Mouse (Mus musculus) heart, postnatal 4 days (tissue): ENCODE data around the gene Nisch. TPM values are rescaled to one million over a fixed set of nuclear protein-coding genes. Genes with fewer than 3 reads are reported as not detected.

Experiments
- DNase-seq: peaks from one replicate; pipeline ENCODE4 v3.0.0; 2021
- total RNA-seq, 2 experiments: library from RNA; stranded (reverse); gene quantifications; 2 replicates each; pipeline ENCODE4 v1.2.3; 2021

Nisch gene
- total RNA-seq, 2 experiments from 2014 or later = 301 to 310 TPM

DNA sequence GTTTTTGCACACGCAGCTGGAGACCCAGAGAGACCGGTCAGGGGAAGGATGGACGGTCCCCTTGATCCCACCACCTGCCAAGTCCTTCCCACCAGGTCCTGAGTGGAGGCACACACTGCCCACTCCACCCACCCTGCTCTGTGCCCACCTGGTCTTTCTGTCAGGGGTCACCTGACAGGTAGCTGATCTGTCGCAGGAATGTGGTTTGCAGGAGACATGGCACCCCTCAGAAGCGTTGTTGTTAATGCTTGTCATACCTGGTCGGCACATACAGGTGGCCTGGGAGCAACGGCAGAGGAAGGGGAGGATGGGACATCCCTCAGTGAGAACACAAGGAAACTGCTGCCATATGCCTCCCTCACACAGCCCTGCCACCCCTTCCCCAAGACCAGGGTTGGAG lies 55.6 kb downstream of the Nisch start:
- DNase-seq = no peak

DNA sequence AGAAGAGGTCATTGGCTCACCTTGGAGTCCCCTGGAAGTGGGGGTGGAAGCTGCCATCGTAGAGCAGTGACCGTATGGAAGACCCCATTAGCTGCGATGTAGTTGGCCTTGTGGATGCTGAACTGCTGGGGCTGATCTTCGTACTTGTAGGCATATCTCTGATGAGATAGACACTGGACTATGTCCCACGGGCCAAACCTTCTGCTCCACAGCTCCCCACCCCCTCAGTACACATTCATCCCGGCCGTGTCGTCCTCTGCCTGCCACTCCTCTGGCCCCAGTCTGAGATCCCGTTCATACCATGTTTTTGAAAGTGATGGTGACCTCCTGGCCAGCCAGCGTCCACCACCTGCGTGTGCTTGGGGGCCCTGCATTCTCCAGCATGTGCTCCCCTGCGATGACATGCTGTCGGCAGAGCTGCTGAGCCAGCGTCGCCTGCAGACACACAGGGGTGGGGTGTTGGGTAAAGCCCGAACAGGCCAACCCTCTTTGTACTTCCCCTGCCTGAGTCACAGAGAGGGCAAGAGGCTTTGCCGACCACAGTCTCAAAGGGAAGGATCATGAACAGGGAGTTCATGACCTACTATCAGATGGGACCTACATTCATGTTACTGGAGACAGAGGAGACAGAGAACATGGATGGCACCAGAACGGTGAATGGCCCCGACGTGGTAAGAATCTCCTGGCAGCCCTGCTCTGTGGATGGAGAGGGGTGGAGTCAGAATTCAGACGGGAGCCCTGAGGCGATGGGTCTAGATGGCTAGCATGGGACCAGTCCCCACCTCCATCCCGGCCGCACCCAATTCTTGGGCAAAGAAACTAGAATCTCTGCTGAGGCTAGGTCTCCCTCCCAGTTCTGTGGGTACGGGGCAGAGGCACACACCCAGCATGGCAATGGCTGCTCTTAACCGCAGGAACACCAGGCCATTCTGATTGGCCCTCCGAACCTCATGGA lies 56.3 kb downstream of the Nisch start:
- no peak for DNase-seq

DNA sequence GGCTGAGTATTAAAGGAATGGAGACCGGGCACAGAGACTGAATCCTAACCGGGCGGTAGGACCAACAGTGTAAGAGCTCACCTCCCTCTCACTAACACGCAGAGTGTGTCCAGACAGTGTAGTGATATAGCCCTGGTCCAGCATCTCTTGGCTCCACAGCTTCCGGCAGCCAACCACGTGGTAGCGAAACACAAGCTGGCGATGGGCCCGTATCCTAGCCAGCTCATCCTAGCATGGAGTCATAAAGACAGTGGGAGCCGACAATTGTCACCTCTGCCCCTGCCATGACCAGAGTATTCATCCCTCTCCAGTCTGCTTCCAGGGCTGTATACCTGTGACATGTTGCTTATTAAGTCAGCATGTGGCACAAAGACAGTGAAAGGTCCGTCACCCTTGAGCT lies 71.1 kb downstream of the Nisch start:
- DNase-seq = no peak

DNA sequence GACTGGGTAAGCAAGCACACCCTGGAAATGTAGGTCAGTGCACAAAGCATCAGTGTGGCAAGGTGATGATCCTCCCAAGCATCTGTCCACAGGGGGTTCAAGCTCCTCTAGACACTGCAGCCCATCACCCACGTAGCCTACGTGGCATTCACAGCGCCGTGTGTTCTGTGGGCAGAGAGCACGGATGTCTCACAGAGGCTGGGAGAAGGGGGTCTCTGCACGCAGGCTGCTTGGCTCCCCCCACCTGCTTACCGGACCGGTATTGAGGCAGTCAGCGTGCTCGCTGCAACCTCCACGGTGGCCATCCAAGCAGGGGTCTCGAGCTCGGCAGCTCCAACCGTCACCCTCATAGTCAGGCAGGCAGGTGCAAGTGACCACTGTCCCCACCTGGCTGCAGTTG lies 75.7 kb downstream of the Nisch start:
- no peak for DNase-seq

DNA sequence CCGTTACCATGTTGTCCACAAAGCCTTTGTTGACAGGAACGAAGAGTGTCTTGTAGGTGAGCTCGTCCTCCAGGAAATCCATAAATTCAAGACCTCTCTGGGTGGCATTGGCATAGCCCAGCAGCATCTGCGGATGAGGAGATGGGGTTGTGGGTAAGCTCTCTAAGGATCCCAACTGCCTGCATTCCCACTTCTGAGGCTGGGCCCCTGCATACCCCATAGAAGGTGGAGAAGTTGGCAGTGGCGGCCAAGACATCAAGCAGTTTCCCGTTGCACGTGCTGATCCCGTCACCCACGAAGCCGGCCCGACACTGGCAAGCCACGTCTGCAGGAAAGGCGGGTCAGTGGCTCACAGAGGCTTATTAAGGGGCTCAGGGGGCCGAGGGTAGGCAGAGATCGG lies 76.6 kb downstream of the Nisch start:
- DNase-seq = no peak

DNA sequence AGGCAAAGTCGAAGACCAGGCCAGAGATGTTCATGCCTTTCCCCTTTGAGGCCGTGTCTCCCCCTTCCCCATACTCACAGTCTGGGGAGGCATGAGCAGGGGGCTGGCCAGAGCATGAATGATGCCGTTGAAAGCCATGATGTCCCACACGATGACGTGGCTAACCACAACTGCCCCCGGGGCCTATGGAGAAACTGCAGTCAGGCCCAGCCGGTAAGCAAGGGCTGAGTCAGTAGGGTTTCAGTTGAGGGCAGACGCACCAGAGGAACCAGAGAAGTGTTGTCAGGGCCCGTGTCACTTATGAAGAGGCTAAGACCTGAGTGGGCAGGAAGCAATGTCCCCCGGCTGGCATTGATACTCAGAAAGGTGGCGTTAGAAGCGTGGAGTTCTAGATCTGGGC lies 77.1 kb downstream of the Nisch start:
- no peak for DNase-seq

DNA sequence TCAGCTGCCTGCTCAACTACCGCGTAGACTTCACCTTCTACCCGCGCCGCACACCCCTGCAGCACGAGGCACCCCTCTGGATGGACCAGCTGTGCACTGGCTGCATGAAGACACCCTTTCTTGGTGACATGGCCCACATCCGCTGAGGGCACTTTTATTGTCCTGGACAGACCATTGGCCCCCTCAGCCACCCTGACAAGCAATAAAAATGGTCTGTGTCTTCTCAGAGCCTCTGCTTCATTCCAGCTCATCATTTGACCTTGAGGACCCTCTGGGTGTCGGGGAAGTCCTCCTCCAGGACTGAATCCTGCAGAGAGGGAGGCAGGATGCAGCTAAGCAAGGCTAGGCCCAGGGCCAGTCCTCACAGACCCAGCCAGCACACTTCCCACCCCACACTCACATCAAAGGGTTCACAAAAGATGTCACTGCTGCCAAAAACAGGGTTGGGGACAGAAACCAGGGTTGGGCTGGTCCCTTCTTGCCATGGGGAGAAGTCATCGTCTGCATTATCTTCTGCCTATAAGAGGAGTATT lies 77.8 kb downstream of the Nisch start:
- DNase-seq = no peak

DNA sequence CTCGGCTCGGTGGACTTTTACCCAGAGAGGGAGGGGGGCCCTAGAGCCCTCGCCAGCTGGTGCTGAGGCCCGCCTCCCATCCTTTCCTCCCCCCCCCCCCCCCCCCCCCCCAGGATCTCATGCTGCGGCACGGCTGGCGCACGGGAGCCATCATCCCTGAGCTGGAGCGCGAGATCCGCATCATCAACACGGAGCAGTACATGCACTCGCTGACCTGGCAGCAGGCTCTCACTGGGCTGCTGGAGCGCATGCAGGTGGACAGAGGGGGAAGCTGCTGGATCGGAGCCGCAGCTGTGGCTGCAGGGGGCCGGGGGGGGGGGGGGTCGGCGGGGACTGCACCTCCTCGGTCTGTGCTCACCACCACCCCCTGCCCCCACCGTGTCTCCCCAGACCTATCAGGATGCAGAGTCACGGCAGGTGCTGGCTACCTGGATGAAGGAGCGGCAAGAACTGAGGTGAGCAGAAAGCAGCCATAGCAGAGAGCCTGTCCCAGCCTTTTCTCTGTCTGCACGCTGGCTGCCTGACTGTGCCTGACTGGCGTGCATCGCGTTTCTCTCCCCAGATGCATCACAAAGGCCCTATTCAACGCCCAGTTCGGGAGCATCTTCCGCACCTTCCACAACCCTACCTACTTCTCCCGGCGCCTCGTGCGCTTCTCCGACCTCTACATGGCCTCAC lies 78.4 kb downstream of the Nisch start:
- no peak for DNase-seq

DNA sequence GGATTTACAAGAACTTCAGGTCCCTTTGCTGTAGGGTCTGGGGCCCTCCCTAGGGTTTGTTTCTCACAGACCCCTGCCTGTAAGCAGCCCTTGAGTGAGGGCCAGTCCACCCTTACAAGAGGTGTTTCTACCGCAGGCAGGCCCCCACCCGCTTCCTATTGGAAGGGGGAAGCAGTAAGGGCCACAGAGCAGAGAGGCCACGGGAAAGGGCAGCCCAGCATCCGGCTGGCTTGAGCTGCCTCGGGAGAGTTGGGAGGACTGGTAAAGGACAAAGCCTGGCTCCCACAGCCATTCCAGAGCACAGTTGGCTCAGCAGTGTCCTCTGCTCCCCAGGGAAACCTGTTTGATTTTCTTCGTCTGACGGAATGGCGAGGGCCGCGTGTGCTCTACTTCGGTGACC lies 79.0 kb downstream of the Nisch start:
- no peak for DNase-seq

DNA sequence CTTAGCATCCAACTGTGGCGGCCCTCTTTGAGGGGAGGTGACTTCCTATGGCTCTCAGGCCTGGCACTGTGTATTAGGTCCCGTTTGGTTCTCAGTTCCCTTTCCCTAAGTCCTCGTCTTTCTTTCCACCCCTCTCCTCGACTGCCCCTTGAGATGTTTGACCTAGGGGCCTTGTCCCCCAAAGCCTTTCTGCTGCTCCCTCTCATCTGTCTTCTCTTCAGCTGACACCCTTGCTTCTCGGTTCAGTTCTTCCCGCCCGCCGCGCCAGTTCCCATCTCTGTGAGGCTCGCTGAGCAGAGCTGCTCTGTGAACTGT lies 79.5 kb downstream of the Nisch start:
- DNase-seq = no peak

DNA sequence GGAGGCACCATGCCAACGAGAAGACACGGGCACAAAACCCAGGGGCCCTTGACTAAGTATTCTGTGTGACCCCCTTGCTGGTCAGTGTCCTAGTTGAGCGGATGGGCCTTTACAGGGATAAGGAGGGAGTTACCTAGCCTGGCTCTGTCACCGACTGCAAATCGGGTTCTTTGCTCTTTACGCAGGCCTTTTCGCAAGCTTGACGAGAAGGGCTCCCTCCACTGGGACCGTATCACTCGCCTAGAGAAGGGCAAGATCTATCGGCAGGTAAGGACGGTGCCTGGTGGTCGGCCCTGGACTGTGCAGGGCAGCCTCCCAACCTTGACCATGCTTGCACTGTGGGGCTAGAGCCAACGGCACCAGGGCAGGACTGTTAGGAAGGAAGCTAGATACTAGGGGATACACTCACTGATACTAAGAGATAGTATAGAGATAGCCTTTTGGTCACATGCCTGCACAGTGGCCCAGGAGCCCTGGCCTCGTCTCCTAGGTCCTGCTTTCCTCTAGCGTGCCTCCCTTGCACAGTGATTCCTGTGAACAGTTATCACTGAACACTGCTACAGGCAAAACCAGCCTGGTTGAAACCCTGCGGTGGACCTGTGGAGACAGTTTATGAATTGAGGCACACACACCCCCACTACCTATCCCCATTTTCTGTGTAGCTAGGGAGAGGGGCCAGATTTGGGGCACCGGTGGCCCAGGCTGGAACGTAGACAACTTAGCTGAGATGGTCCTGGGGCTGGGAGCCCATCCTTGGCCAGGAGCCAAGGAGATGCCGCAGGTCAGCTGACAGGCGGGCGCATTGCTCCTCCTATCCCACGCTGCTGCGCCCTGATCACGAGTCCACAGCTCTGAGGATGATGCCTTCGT lies 80.1 kb downstream of the Nisch start:
- DNase-seq = no peak

DNA sequence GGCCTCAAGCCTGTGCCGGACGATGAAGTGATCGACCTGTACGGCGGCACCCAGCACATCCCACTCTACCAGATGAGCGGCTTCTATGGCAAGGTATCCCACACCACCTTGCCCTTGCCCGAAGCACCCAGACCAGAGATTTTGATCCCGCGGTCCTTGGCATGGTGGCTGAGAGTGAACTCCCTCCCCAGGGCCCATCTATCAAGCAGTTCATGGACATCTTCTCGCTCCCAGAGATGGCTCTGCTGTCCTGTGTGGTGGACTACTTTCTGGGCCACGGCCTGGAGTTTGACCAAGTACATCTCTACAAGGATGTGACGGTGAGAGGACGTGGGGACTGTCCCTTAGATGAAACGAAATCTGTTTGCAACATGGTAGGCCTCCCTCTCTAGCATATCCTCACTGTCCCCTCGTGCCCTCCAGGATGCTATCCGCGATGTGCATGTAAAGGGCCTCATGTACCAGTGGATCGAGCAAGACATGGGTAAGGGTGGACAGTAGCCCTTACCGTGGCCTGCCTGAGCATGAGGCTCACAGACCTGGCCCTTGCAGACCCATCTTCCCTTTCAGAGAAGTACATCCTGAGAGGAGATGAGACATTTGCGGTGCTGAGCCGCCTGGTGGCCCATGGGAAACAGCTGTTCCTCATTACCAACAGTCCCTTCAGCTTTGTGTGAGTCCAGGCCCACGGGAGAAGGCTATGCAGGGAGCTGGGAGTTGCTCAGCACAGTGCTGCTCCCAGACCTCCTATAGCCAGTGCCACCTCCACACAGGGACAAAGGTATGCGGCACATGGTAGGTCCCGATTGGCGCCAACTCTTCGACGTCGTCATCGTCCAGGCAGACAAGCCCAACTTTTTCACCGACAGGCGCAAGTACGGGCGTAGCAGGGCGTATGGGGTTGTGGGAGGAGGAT lies 81.0 kb downstream of the Nisch start:
- no peak for DNase-seq

DNA sequence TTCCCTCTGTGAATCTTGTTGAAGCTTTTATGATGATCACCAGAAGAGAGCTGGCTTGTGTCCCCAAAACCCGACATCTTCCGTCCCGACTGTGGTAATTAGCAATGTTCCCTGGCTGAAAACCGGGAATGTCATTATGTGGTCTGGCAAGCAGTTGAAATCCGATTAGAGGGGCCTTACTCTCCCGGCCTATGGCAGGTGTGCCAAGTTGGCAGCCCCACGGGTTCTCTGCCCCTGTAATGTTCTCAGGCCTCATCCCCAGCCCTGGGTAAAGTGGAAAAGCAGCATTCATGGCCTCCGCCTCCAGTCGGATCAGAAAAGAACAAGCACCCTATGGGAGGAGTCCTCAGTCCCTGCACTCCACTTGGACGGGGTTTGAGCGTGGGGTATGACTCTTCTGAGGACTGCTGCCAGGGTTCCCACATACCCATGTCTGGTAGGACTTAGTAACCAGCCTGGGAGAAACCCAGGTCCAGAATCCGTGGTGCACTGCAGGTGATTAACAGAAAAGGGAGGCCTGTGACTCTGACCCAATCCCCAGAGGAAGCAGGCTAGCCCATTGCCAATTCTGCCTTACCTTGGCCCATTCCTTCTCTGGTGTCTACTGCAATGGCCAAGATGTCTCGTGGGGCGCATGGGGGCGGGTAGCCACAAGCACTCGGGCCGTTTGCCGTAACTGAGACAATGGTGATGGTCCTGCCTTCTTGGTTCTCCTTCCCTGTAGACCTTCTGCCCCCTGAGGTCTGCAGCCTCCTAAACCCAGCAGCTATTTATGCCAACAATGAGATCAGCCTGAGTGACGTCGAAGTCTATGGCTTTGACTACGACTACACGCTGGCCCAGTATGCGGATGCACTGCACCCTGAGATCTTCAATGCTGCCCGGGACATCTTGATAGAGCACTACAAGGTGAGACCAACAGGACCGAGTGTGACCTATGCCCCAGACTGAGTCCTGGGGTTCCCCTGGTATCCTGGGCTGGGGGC lies 82.4 kb downstream of the Nisch start:
- DNase-seq = no peak

DNA sequence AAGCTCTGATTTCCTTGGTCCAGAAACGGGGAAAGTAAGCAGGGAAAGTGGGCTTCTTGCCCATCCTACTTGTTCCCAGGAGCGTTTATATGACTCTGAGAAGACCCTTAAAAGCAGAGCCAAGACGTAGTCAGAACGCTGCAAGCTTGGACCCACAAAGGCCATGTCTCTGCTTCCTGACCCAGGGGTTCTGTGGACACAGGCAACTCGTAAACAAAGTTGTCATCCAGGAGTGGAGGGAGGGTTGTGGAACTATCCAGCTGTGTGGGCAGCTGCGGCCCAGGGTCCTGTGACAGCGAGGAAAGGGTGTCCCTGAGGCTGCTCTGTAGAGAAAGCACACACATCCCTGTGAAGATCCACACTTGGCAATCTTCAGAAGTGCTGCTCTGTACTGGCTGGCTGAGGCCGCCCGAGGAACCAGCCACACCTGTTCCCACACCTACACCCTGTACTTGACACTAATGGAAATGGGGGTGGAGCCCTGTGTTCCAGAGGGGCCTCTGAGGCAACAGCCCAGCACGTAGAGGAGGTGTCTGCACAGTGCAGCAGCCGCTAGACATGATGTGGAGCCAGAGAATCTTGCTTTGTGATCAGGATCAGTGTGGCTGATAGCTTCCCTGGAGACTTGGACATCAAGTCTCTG lies 83.6 kb downstream of the Nisch start:
- peak; percentile 10 for DNase-seq

DNA sequence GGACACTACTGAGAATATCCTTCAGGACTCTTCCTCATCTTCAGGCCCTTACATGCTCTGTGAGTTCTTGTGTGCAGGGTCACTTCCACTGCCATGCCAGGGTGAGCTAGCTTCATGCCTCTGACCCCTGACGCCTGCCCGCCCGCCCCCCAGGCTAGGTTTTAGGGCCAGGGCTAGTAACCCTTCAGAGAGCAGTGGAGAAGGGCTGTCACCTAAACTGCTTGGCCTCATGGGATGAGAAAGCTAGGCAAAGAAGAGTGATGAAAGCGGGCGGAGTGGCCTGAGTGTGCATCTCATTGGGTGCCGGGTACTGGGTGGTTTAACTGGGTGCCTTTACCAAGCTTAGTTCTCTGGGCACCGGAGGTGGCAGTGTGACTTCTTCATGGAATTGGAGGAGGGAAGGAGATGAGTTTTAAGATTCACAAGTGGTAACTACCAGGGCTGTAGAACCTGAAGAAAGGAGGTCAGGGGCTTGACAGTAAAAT lies 84.2 kb downstream of the Nisch start:
- peak; percentile 5 for DNase-seq

DNA sequence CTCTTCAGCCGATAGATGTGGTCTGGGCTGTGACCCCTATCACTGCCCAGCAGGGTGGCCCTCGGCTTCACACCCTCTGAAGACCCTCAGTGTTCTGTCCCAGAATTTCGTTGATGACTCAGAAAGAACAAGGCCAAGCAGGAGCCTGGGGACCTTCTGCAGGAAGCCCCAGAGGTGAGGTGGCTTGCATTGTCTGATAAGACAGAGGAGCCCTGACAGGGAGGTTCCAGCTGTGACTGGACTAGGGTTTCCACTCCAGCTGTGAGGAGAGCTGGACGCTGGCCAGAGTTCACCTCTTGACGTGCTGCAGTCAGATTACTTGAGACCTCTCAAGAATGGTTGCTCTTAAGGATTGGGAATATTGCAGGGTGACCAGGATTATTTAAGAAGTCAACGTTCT lies 84.7 kb downstream of the Nisch start:
- DNase-seq = peak; percentile 61

DNA sequence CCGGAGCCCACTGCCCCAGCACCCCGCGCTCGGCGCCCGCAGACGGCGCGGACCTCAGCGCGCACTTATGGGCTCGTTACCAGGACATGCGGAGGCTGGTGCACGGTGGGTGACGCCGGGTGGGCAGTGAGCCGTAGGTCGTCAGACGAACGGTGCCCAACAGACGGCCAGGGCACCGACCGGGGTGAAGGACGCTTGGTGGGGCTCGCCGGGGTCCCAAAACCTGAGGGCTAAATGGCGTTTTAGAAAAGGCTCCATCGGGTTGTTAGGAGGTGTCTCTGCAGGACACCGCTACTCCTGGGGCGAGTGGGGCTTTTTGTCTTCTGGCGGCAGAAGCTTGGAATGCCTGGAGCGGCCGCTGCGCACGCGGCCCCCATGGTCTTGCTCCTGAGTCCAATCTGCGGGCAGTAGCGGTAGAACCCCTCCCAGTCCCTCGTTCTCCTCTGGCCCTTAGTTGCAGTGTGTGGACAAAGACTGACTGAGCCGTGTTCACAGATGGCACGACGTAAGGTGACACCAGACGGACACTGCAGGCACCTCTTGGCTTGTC lies 85.4 kb downstream of the Nisch start:
- DNase-seq = peak; percentile 44

DNA sequence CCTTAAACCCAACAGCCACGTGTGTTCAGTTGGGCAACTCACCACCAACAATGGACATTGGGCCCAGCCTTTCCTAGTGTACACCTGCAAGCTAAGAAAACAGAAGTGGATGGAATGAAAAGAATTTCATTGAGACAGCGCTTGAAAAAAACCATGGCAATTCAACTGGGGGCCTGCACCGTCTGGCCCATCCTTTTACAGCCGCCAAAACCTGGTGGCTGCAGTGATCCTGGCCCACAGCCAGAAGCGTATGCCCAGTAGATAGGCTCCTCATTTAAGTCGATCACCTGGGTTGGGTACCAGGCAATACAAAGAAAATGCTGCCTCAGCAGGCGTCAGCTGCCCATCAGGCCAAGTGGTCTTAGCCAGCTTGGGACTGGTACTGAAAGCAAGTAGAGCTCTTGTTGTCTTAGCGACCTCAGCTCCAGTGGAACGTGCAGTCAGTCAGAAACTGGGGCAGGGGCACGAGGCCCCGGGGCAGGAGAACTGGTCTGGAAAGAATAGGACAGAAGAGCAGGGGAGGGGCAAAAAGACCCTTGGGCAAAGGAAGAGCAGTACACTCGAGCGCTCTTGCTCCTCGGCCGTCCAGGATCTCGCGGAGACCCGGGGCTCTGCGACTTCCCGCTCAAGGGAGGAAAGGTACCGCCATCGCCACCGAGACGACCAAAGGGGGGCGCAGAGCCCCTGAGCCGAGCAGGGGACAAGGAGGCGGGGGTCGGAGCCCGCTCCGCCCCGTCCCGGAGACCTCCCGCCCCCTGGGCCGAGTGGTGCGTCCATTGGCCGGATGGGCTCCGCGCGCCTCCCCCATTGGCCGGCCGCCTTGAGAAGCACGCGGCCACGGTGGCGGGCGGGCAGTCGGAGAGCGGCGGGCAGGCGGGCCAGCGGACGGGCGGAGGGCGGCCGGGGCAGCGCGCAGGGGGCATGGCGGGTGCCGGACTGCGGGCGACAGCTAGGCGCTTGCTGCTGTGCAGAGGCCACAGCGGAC lies 86.2 kb downstream of the Nisch start, which contains the start of gene Nt5dc2:
Nt5dc2 (plus strand) TSS at position 818 of the 985 bp plus-strand sequence.
- DNase-seq = peak; percentile 94
